Mouse (Mus musculus): ENCODE measurements around the gene Acadvl. TPM values are rescaled to one million over a fixed set of nuclear protein-coding genes. Genes with fewer than 3 reads are reported as not detected.
A peak's percentile ranks its signal among the peaks of the same experiment; 100 is the strongest.

Gene Acadvl
- total RNA-seq, 4 experiments from 2014 or later = 1,233 to 1,415 (median 1,285) TPM

- DNase-seq (ENCODE audit: low spot score) = no peak
These were observed 13.3 kb downstream of the Acadvl start for GRCm38 (mm10) chr11:70001865-70002264.

- DNase-seq (ENCODE audit: low spot score) = no peak
These were observed 14.1 kb downstream of the Acadvl start for GRCm38 (mm10) chr11:70001159-70001558.

GRCm38 (mm10) chr11:70000396-70000898 lies 14.8 kb downstream of the Acadvl start, which contains the start of gene Dvl2:
Gene Dvl2 (plus strand): TSS chr11:70000595.
- DNase-seq (ENCODE audit: low spot score) = peak; percentile 91

DNA sequence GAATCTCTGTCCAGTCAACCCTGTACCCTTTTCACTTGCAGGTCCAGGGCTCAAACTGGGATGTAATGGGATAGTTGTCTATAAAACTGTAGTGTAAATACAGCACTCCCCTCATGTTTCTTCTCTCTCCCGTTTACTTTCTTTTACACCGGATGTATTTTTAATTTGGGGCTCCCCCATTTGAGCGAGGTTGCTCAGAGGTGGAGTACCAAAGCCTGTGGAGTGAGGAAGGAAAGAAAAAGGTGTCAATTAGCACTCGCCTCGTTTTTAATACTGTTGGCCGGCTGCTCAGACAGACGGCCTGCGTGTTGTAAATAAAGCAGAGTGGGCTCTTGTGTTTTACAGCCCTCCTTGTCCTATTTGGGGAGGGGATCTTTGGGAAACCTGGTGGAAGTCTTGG lies 15.5 kb downstream of the Acadvl start:
- no peak for DNase-seq (ENCODE audit: low spot score)

- no peak for DNase-seq (ENCODE audit: low spot score)
These were observed 16.4 kb downstream of the Acadvl start for GRCm38 (mm10) chr11:69998567-69999491.

DNA sequence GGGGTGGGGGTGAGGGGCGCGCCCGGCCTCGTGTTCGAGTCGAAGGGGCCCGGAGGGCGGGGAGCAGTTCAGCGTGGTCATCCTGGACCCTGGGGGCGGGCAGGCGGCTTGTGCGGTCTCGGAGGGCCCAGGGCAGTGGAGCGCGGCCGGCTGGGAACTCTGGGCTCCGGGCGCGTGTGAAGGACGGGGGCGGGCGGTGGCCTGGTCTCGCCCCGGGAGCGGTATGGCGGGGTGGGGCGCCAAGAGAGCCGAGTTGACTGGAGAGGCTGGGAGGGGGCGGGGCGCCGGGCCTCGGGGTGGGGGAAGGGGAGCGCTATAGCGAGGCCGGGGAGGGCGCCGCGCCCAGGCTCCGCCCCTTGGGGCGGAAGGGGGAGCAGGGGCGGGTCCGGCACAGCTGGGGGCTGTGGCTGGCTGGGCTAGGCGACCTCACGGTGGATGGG lies 18.1 kb downstream of the Acadvl start:
- peak; percentile 82 for DNase-seq (ENCODE audit: low spot score)

DNA sequence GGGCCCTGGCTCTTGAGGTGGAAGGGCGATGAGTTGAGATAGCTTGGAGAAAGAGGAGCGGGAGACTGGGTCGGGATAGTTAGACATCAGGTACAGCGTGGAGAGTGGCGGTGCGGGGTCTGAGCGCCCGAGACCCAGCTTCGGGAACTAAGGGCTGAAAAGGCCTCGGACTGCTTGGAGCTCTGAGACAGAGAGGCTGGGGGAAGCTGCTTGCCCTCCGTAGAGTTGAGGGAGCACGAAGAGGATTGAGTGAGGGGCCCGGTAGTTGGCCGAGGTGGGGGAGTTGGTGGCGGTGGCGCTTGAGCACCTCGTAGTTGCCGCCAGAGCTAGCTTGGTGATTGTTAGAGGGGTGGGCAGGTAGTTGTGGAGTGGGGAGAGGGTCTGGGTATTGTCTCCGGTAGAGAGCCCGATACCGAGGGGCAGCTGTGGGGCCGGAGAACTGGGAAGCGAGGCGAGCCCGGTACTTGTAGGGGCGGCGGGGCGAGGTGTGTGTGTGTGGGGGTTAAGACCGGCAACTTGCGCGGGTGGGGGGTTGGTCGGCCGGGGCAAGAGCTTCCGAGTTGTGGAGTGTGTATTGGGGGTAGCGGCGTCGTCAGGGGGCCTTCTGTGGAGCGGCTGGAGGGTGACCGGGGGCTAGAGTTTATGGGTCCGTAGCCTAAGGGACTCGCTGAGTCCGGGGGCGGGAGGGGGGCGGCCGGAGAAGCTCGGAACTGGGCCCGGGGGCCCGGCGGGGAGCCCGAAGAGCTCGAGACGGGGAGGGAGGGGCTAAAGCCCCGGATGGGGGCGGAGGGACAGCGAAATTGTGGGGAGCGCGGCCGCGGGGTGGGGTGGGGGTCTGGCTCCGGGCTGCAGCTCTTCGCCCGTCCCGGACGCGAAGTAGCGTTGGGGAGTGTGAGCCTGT lies 18.8 kb downstream of the Acadvl start:
- no peak for DNase-seq (ENCODE audit: low spot score)

GRCm38 (mm10) chr11:69995391-69995960 lies 19.7 kb downstream of the Acadvl start, which contains the start of gene Phf23:
Gene Phf23 (plus strand): TSS chr11:69995777.
- DNase-seq (ENCODE audit: low spot score) = peak; percentile 99

- no peak for DNase-seq (ENCODE audit: low spot score)
These were observed 20.7 kb downstream of the Acadvl start for GRCm38 (mm10) chr11:69994401-69995090.

DNA sequence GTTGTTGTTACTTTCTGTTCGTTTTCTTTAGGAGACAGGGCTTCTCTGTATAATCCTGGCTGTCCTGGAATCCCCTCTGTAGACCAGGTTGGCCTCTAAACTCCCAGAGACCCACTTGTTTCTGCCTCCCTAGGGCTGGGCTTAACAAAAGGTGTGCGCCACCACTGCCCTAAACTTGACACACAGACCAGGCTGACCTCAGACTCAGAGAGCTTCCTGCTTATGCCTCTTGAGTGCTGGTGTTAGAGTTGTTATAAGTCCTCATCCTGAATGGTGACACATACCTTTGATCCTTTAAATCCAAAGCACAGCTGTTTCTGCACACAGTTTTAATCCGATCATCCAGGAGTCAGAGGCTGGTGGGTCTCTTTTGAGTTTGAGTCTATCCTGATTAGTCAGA lies 22.3 kb downstream of the Acadvl start:
- no peak for DNase-seq (ENCODE audit: low spot score)

DNA sequence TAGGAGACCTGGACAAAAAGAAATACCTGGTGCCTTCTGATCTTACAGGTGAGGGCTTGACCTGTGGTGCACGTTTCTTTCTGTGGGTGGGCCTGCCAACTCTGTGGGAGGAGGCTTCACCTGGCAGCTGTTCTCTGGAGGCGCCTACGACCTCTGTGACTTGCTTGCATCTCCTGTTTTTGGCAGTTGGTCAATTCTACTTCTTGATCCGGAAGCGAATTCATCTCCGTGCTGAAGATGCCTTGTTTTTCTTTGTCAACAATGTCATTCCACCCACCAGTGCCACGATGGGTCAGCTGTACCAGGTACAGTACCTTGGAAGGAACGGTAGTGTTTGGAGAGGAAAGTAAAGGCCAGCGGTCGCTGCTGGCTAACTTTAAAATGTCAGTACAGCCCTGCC lies 22.8 kb downstream of the Acadvl start:
- DNase-seq (ENCODE audit: low spot score) = no peak

GRCm38 (mm10) chr11:69991711-69992110 lies 23.5 kb downstream of the Acadvl start:
- no peak for DNase-seq (ENCODE audit: low spot score)

DNA sequence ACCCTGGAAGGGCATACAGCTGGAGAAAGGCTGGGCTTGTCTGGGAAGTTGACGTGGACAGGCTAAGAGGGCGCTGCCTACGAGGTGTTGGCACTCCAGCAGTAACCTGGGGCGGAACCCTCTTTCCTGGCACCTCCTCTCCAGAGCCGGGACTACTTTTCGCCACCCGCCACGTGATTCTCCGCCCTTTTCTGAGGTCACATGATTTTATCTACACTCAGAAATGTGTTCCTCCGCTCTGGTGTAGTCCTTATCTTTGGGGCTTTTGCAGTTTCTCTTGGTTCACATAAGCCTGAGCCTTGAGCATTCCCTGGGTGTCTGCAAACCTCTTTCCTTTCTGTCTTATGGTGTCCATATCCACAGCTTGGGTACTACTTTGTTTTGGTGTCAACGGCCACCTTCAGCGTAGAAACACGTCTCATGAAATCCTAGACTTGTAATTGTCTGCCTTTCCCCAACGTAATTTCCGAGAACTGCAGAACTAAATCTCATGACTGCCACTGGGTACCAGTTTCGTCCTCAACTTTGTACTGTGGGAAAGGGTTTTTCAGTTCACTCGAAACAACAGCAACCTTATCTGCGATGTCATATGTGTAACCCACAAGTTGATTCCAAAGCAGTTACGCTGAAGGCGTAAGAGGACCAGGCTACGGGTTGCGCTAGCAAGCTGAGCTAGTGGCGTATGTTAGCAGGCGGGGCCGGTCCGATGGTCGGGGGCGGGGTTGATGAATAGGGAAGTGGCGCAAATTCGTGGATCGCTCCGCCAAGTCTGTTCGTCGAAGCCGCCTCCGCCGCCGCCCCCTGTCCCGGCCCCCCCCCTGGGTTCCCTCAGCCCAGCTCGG lies 24.1 kb downstream of the Acadvl start, which contains the start of gene Gabarap:
TSS of gene Gabarap (plus strand) at position 294 of the 842 bp plus-strand sequence.
- peak; percentile 98 for DNase-seq (ENCODE audit: low spot score)

DNA sequence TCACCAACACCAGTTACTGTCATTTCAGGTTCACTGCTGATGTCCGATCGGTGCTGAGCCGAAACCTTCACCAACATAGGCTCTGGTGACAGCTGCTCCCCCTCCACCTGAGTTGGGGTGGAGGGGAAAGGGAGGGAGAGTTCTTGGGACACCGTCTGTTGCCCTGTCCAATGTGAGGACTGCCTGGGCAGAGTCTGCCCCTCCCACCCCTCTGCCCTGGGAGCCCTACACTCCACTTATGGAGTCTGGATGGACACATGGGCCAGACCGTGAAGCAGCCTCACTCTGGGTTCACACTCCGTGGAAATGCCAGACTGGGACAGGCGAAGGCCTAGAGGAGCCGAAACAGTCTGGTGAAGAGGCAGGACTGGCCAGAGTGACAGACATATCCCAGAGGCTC lies 25.3 kb downstream of the Acadvl start:
- no peak for DNase-seq (ENCODE audit: low spot score)

DNA sequence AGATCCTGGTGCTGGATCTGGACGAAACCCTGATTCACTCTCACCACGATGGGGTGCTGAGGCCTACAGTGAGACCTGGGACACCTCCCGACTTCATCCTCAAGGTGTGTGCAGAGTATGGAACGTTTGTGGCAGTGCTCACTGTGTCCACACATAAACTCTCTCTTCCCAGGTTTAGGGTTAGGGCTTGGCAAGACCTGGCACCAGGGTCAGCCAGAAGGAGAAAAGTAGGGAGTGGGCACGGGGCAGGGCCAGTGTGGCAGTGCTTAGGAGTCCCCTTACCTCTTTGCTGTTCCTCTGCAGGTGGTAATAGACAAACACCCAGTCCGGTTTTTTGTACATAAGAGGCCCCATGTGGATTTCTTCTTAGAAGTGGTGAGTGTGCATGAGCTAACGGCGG lies 30.8 kb downstream of the Acadvl start:
- DNase-seq (ENCODE audit: low spot score) = no peak

- DNase-seq (ENCODE audit: low spot score) = peak; percentile 46
These were observed 31.8 kb downstream of the Acadvl start for GRCm38 (mm10) chr11:69983377-69983776.

- DNase-seq (ENCODE audit: low spot score) = peak; percentile 32
These were observed 32.3 kb downstream of the Acadvl start for GRCm38 (mm10) chr11:69982877-69983276.

DNA sequence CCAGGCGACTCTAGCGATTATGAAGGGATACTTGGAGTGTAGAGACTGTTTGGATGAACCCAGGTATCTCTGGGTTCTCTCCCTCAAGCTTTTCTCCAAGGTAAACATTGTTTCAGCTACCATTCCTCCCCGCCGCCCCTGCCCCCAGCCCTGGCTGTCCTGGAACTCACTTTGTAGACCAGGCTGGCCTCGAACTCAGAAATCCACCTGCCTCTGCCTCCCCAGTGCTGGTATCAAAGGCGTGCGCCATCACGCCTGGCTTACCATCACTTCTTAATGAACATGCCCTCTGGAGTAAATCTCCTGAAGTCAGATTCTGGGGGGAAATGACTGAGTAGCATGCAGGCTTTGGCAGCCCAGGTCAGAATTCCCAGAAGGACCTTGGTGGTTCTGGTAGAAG lies 33.0 kb downstream of the Acadvl start, which contains the start of gene Elp5:
TSS of gene Elp5 (minus strand) at position 293 of the 400 bp plus-strand sequence.
- DNase-seq (ENCODE audit: low spot score) = no peak

GRCm38 (mm10) chr11:69981141-69981762 lies 34.0 kb downstream of the Acadvl start, which contains the start of gene Ctdnep1:
Gene Ctdnep1 (plus strand): TSS chr11:69981156.
- no peak for DNase-seq (ENCODE audit: low spot score)

Data from heart, adult 8-10 months (tissue).